Mouse (Mus musculus): ENCODE measurements around the gene Gsap. TPM values are rescaled to one million over a fixed set of nuclear protein-coding genes. Genes with fewer than 3 reads are reported as not detected.

Gsap gene
- total and polyA plus RNA-seq, 3 experiments: 1.7 to 3.7 (median 3.5) TPM

DNA sequence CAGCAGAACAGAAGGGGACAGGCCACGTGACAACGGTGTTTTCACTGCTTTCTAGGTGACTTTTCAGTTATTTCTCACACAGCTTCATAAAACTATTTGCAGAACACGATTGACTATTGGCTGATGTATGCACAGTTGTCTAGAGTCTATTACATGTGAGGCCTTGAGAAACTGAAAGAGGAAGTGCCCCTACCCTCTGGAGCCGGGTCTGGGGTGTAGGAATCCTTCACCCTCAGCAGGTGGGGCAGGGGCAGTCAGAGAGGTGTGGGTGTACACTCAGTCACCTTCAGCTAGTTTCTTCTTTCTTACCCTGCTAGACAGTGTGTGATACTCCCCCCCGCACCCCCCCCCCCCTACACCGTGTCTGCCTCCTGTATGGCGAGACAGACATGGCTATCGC lies 109.6 kb downstream of the Gsap start:
- intact Hi-C loops (cut with DNase I): no loop called here
- Histone ChIP-seq H3K4me1 (ENCODE audit: control insufficient read depth, insufficient read depth, low read length) (peaks cover 2% of the 10 kb centered on the region; the same call in 1 of the 2 replicates), H3K4me3 (no peak overlapping the region), H3K9ac (ENCODE audit: low read depth, low read length) (no peak overlapping the region), H3K79me2 (replicated peaks; ENCODE audit: control insufficient read depth, insufficient read depth, low read length) (no peaks in the 10 kb centered on the region), H3K36me3 (ENCODE audit: control insufficient read depth, insufficient read depth, low read length) (no peaks in the 10 kb centered on the region), H3K27me3 (ENCODE audit: control insufficient read depth, insufficient read depth, low read length) (no peaks in the 10 kb centered on the region), H3K27ac (no peak overlapping the region)
- WGBS: 84% methylated on average over 8 of the region's 8 CpGs
- no peak for DNase-seq
- TF ChIP-seq POLR2A (IDR thresholded peaks at IDR 0.05; ENCODE audit: insufficient read depth, low read depth, low read length) (no peak), CTCF (IDR thresholded peaks at IDR 0.05) (no peak), EP300 (IDR thresholded peaks at IDR 0.05; ENCODE audit: insufficient read depth, low read depth, low read length) (no peak)

DNA sequence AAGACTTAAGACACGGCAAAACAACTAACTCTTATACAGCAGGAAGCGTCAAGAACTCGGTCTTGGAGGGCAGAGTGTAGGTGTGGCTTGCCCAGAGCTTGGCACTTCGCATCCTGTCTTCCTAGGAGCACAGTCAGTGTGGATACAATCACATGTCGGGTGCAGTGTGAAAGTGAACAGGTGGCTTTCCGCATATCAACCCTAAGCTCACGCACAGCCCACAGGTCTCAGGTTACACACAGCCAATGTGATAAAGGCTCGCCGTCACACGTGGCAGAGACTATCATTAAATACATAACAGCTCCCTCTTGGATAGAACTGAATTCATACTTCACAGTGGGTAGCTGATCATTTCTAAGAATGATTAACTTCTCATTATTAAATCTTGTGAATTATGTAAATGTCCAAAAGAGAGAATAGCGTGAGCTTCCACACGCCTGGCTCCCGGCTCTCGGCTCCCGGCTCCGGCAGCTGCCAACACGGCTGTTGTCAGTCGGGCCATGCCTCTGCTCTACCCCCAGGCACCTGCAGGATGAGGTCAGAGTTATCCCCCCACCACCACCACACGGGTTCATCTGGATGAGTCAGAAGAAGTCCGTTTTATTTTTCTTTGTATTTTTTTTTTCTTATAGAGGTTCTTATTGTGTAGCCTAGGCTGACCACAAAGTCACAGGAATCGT lies 113.2 kb downstream of the Gsap start:
- no peaks in the 10 kb centered on the region for H3K27me3 ChIP-seq (ENCODE audit: control insufficient read depth, insufficient read depth, low read length)
- DNase-seq: no peak
- H3K36me3 ChIP-seq (ENCODE audit: control insufficient read depth, insufficient read depth, low read length): no peaks in the 10 kb centered on the region
- TF ChIP-seq POLR2A (IDR thresholded peaks at IDR 0.05; ENCODE audit: insufficient read depth, low read depth, low read length) (no peak), EP300 (IDR thresholded peaks at IDR 0.05; ENCODE audit: insufficient read depth, low read depth, low read length) (no peak), CTCF (IDR thresholded peaks at IDR 0.05) (no peak)
- no peak overlapping the region for H3K27ac ChIP-seq
- WGBS: 70% methylated on average over 21 of the region's 21 CpGs
- no peak overlapping the region for H3K9ac ChIP-seq (ENCODE audit: low read depth, low read length)
- H3K4me1 ChIP-seq (ENCODE audit: control insufficient read depth, insufficient read depth, low read length): peaks cover 2% of the 10 kb centered on the region; the same call in 1 of the 2 replicates
- no peaks in the 10 kb centered on the region for H3K79me2 ChIP-seq (replicated peaks; ENCODE audit: control insufficient read depth, insufficient read depth, low read length)
- no peak overlapping the region for H3K4me3 ChIP-seq
- intact Hi-C loops (cut with DNase I): no loop called here

DNA sequence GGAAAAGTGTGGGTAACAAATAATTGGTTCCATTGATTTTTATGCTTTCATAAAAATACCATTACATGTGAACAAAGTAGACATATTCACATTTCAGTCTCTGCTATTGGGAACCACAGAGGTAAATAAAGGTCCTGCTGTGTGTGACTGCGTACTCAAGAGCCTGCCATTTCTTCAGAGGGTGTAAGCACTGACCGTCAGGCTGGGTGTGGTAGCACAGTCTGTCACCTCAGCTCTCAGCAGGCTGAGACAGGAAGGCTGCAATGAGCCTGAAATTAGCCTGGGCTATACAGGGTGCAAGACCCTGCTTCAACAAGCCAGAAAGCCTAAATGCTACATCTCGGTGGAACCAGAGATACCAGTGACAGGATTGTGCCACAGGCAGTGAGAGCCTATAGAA lies 114.0 kb downstream of the Gsap start:
- no peak for DNase-seq
- Histone ChIP-seq H3K4me3 (no peak overlapping the region), H3K4me1 (ENCODE audit: control insufficient read depth, insufficient read depth, low read length) (peaks cover 2% of the 10 kb centered on the region; the same call in 1 of the 2 replicates), H3K36me3 (ENCODE audit: control insufficient read depth, insufficient read depth, low read length) (no peaks in the 10 kb centered on the region), H3K27ac (no peak overlapping the region), H3K9ac (ENCODE audit: low read depth, low read length) (no peak overlapping the region), H3K79me2 (replicated peaks; ENCODE audit: control insufficient read depth, insufficient read depth, low read length) (no peaks in the 10 kb centered on the region), H3K27me3 (ENCODE audit: control insufficient read depth, insufficient read depth, low read length) (no peaks in the 10 kb centered on the region)
- no peak for TF ChIP-seq CTCF (IDR thresholded peaks at IDR 0.05)
- TF ChIP-seq EP300 (IDR thresholded peaks at IDR 0.05; ENCODE audit: insufficient read depth, low read depth, low read length): no peak
- no peak for TF ChIP-seq POLR2A (IDR thresholded peaks at IDR 0.05; ENCODE audit: insufficient read depth, low read depth, low read length)
- intact Hi-C loops (cut with DNase I): no loop called here
- WGBS: 97% methylated on average over 3 of the region's 3 CpGs

DNA sequence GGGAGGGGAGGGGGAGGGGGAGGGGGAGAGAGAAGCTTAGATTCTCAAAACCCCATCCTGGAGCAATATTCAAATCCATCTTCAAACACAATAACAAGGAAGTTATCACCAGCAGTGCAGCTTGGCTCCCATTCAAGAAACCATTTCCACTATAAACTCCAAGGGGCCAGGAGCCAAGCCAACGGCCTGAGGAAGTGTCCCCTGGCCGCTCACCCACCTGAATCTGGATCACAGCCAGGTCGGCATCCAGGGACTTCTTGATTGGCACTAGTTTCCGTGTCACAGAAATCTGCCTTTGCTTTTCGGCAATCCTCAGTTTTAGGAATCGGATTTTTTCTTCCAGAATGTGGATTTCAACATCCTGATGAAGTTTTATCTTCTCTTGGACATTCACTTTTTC lies 115.0 kb downstream of the Gsap start:
- no peaks in the 10 kb centered on the region for H3K36me3 ChIP-seq (ENCODE audit: control insufficient read depth, insufficient read depth, low read length)
- no peak overlapping the region for H3K4me3 ChIP-seq
- TF ChIP-seq CTCF (IDR thresholded peaks at IDR 0.05): no peak
- TF ChIP-seq EP300 (IDR thresholded peaks at IDR 0.05; ENCODE audit: insufficient read depth, low read depth, low read length): no peak
- TF ChIP-seq POLR2A (IDR thresholded peaks at IDR 0.05; ENCODE audit: insufficient read depth, low read depth, low read length): no peak
- H3K79me2 ChIP-seq (replicated peaks; ENCODE audit: control insufficient read depth, insufficient read depth, low read length): no peaks in the 10 kb centered on the region
- DNase-seq: peak; percentile 29 to 41
- WGBS: 21% methylated on average over 6 of the region's 6 CpGs
- no peak overlapping the region for H3K27ac ChIP-seq
- no peak overlapping the region for H3K9ac ChIP-seq (ENCODE audit: low read depth, low read length)
- intact Hi-C loops (cut with DNase I): no loop called here
- H3K27me3 ChIP-seq (ENCODE audit: control insufficient read depth, insufficient read depth, low read length): no peaks in the 10 kb centered on the region
- H3K4me1 ChIP-seq (ENCODE audit: control insufficient read depth, insufficient read depth, low read length): peaks cover 2% of the 10 kb centered on the region; the same call in 1 of the 2 replicates

DNA sequence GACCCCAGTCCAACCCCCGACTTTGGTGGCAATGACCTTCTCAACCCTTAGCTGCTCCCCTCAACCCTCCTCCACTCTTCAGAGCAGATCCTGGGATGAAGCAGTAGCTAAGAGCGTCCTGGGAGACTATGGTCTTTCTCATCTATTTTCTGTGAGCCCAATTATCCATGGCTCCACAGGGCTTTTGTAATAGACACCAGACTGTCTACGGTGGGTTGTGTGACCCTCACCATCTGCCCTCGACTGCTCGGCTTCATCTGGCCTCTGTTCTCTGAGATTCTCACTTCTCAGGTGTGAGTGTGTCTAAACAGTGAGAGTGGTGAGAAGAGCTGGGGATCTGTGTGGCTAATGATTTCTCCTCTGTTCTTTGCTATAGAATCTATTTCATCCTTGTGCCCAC lies 121.1 kb downstream of the Gsap start:
- WGBS: 84% methylated on average over 5 of the region's 5 CpGs
- H3K36me3 ChIP-seq (ENCODE audit: control insufficient read depth, insufficient read depth, low read length): no peaks in the 10 kb centered on the region
- no peak overlapping the region for H3K27ac ChIP-seq
- H3K4me1 ChIP-seq (ENCODE audit: control insufficient read depth, insufficient read depth, low read length): no peaks in the 10 kb centered on the region
- H3K27me3 ChIP-seq (ENCODE audit: control insufficient read depth, insufficient read depth, low read length): no peaks in the 10 kb centered on the region
- no peaks in the 10 kb centered on the region for H3K79me2 ChIP-seq (replicated peaks; ENCODE audit: control insufficient read depth, insufficient read depth, low read length)
- TF ChIP-seq EP300 (IDR thresholded peaks at IDR 0.05; ENCODE audit: insufficient read depth, low read depth, low read length) (no peak), CTCF (IDR thresholded peaks at IDR 0.05) (no peak), POLR2A (IDR thresholded peaks at IDR 0.05; ENCODE audit: insufficient read depth, low read depth, low read length) (no peak)
- DNase-seq: no peak
- intact Hi-C loops (cut with DNase I): no loop called here
- H3K4me3 ChIP-seq: no peak overlapping the region
- H3K9ac ChIP-seq (ENCODE audit: low read depth, low read length): no peak overlapping the region

DNA sequence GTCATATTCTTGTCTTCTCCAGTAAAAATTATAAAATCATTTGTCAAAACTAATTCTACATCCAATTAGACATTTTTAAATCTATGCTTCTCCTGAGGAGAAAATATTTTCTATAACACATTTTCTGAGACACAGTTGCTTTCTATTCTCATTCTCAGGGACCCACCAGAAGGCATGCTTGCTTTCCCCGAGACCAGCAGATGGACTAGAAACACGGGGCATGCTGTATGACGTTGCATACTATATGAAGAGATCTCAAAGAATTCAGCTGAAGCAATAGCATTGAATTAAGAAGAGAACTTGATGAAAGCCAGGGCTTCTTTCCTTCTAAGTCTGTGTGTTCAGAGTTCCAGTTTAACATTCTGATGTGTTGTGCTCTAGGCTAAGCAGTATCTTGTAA lies 128.6 kb downstream of the Gsap start:
- Histone ChIP-seq H3K4me3 (no peak overlapping the region), H3K4me1 (ENCODE audit: control insufficient read depth, insufficient read depth, low read length) (no peaks in the 10 kb centered on the region), H3K36me3 (ENCODE audit: control insufficient read depth, insufficient read depth, low read length) (no peaks in the 10 kb centered on the region), H3K27ac (no peak overlapping the region), H3K27me3 (ENCODE audit: control insufficient read depth, insufficient read depth, low read length) (no peaks in the 10 kb centered on the region), H3K9ac (ENCODE audit: low read depth, low read length) (no peak overlapping the region), H3K79me2 (replicated peaks; ENCODE audit: control insufficient read depth, insufficient read depth, low read length) (no peaks in the 10 kb centered on the region)
- no peak for DNase-seq
- TF ChIP-seq POLR2A (IDR thresholded peaks at IDR 0.05; ENCODE audit: insufficient read depth, low read depth, low read length): no peak
- TF ChIP-seq CTCF (IDR thresholded peaks at IDR 0.05): no peak
- no peak for TF ChIP-seq EP300 (IDR thresholded peaks at IDR 0.05; ENCODE audit: insufficient read depth, low read depth, low read length)
- intact Hi-C loops (cut with DNase I): no loop called here
- WGBS: 84% methylated on average over 3 of the region's 3 CpGs

Measured in heart, adult 2 months (tissue).